Mouse (Mus musculus) bone marrow, adult 2 months (tissue): Measurements from ENCODE around the gene Lix1l.

Source experiments
- CTCF ChIP-seq: fragments of 200-500 bp; IDR thresholded peaks from 2 replicates; pipeline ENCODE4 v1.5.1; 2011; ENCODE audit warnings: low read length, control low read depth; ENCODE audit not compliant: control insufficient read depth, insufficient read depth
- POLR2A ChIP-seq: fragments of 200-500 bp; IDR thresholded peaks from 2 replicates; pipeline ENCODE4 v1.6.1; 2011; ENCODE audit warnings: low read depth, mild to moderate bottlenecking, control low read depth, low read length, borderline replicate concordance; ENCODE audit not compliant: control insufficient read depth

- TF ChIP-seq CTCF (no peak), POLR2A (no peak)
Measured at GRCm38 (mm10) chr3:96597435-96597891, 3.5 kb upstream of the Lix1l start.
